Mouse (Mus musculus): Measurements from ENCODE around the gene Rab11fip5.

The Rab11fip5 gene

GRCm38 (mm10) chr6:85343027-85343426, 31.4 kb downstream of the Rab11fip5 start:
- DNase-seq = no peak

GRCm38 (mm10) chr6:85341814-85342501, 32.5 kb downstream of the Rab11fip5 start:
- no peak for DNase-seq

- DNase-seq = no peak
These were observed 34.2 kb downstream of the Rab11fip5 start for GRCm38 (mm10) chr6:85340184-85340583.

GRCm38 (mm10) chr6:85339273-85339901, 35.0 kb downstream of the Rab11fip5 start:
- peak; percentile 57 for DNase-seq

GRCm38 (mm10) chr6:85336944-85337343, 37.5 kb downstream of the Rab11fip5 start:
- DNase-seq = peak; percentile 52

- no peak for DNase-seq
These were observed 39.1 kb downstream of the Rab11fip5 start for GRCm38 (mm10) chr6:85335352-85335751.

GRCm38 (mm10) chr6:85334851-85335250, 39.6 kb downstream of the Rab11fip5 start:
- DNase-seq = no peak

GRCm38 (mm10) chr6:85334251-85334650, 40.2 kb downstream of the Rab11fip5 start:
- no peak for DNase-seq

GRCm38 (mm10) chr6:85333732-85334131, 40.7 kb downstream of the Rab11fip5 start:
- no peak for DNase-seq

- peak; percentile 97 for DNase-seq
These were observed 41.3 kb downstream of the Rab11fip5 start, which contains the start of gene Sfxn5 for GRCm38 (mm10) chr6:85333000-85333669. Sfxn5 (minus strand) TSS chr6:85333422.

GRCm38 (mm10) chr6:85332351-85332999, 42.0 kb downstream of the Rab11fip5 start:
- no peak for DNase-seq

GRCm38 (mm10) chr6:85331736-85332135, 42.7 kb downstream of the Rab11fip5 start:
- no peak for DNase-seq

- DNase-seq = peak; percentile 56
These were observed 43.2 kb downstream of the Rab11fip5 start for GRCm38 (mm10) chr6:85331221-85331735.

- no peak for DNase-seq
These were observed 44.7 kb downstream of the Rab11fip5 start for GRCm38 (mm10) chr6:85329666-85330185.

- DNase-seq = no peak
These were observed 47.9 kb downstream of the Rab11fip5 start for GRCm38 (mm10) chr6:85326564-85326963.

- DNase-seq = no peak
These were observed 49.3 kb downstream of the Rab11fip5 start for GRCm38 (mm10) chr6:85325109-85325508.

GRCm38 (mm10) chr6:85320445-85320866, 54.0 kb downstream of the Rab11fip5 start:
- DNase-seq = no peak

GRCm38 (mm10) chr6:85316211-85316610, 58.2 kb downstream of the Rab11fip5 start:
- DNase-seq = no peak

GRCm38 (mm10) chr6:85314064-85314798, 60.2 kb downstream of the Rab11fip5 start:
- DNase-seq = no peak

- no peak for DNase-seq
These were observed 66.5 kb downstream of the Rab11fip5 start for GRCm38 (mm10) chr6:85307894-85308293.

- no peak for DNase-seq
These were observed 68.1 kb downstream of the Rab11fip5 start for GRCm38 (mm10) chr6:85306375-85306774.

- no peak for DNase-seq
These were observed 68.6 kb downstream of the Rab11fip5 start for GRCm38 (mm10) chr6:85305826-85306225.
